Mouse (Mus musculus): ENCODE measurements around the gene Bicd2. TPM values are rescaled to one million over a fixed set of nuclear protein-coding genes. Genes with fewer than 3 reads are reported as not detected.
A peak's percentile ranks its signal among the peaks of the same experiment; 100 is the strongest.

Bicd2 gene
- polyA plus RNA-seq, 1 experiment from 2014 or later: 7.5 TPM

GRCm38 (mm10) chr13:49379301-49379700 lies 37.9 kb downstream of the Bicd2 start:
- Histone ChIP-seq H3K9me3 (replicated peaks) (no peaks in the 10 kb centered on the region), H3K27me3 (no peaks in the 10 kb centered on the region), H3K4me1 (replicated peaks) (peaks cover 6% of the 10 kb centered on the region; the same call in 1 of the 2 replicates), H3K36me3 (replicated peaks) (peaks cover 88% of the 10 kb centered on the region), H3K4me3 (replicated peaks) (no peak overlapping the region), H3K27ac (replicated peaks) (no peak overlapping the region), H3K9ac (no peak overlapping the region), H3K4me2 (no peak overlapping the region)
- 89% methylated on average over 20 of the region's 20 CpGs for WGBS (ENCODE audit: insufficient replicate concordance)
- no peak for ATAC-seq (ENCODE audit: insufficient read depth)

GRCm38 (mm10) chr13:49381230-49381629 lies 39.8 kb downstream of the Bicd2 start:
- Histone ChIP-seq H3K9me3 (replicated peaks) (no peaks in the 10 kb centered on the region), H3K27ac (replicated peaks) (no peak overlapping the region), H3K27me3 (no peaks in the 10 kb centered on the region), H3K4me3 (replicated peaks) (no peak overlapping the region), H3K36me3 (replicated peaks) (peaks cover 90% of the 10 kb centered on the region), H3K4me1 (replicated peaks) (peaks cover 6% of the 10 kb centered on the region; the same call in 1 of the 2 replicates), H3K4me2 (no peak overlapping the region), H3K9ac (no peak overlapping the region)
- 0 out of 2 replicates have a peak, but pooled peaks have one; percentile 23 for ATAC-seq (ENCODE audit: insufficient read depth)
- 22% methylated on average over 3 of the region's 3 CpGs for WGBS (ENCODE audit: insufficient replicate concordance)

DNA sequence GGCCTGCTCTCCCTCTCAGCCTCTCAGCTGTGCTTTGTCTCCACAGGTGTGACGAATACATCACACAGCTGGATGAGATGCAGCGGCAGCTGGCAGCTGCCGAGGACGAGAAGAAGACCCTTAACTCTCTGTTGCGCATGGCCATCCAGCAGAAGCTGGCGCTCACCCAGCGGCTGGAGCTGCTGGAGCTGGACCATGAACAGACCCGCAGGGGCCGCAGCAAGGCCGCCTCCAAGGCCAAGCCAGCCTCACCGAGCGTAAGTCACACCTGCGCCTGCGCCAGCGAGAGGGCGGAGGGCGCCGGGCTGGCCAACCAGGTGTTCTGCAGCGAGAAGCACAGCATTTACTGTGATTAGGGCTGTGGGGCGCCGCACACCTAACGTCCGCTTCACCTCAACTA lies 41.6 kb downstream of the Bicd2 start:
- WGBS (ENCODE audit: insufficient replicate concordance): 92% methylated on average over 23 of the region's 23 CpGs
- no peaks in the 10 kb centered on the region for H3K9me3 ChIP-seq (replicated peaks)
- H3K27me3 ChIP-seq: no peaks in the 10 kb centered on the region
- no peak overlapping the region for H3K27ac ChIP-seq (replicated peaks)
- no peak overlapping the region for H3K9ac ChIP-seq
- H3K4me2 ChIP-seq: no peak overlapping the region
- peaks cover 2% of the 10 kb centered on the region; the same call in 1 of the 2 replicates for H3K4me1 ChIP-seq (replicated peaks)
- no peak for ATAC-seq (ENCODE audit: insufficient read depth)
- H3K36me3 ChIP-seq (replicated peaks): peaks cover 79% of the 10 kb centered on the region
- no peak overlapping the region for H3K4me3 ChIP-seq (replicated peaks)

GRCm38 (mm10) chr13:49384751-49385463 lies 43.5 kb downstream of the Bicd2 start:
- H3K9me3 ChIP-seq (replicated peaks): no peaks in the 10 kb centered on the region
- H3K27me3 ChIP-seq: no peaks in the 10 kb centered on the region
- H3K36me3 ChIP-seq (replicated peaks): peaks cover 60% of the 10 kb centered on the region
- ATAC-seq (ENCODE audit: insufficient read depth): no peak
- H3K4me2 ChIP-seq: no peak overlapping the region
- H3K9ac ChIP-seq: no peak overlapping the region
- no peak overlapping the region for H3K4me3 ChIP-seq (replicated peaks)
- H3K4me1 ChIP-seq (replicated peaks): 0 out of 2 replicates have a peak, but pooled peaks cover 2% of the 10 kb centered on the region
- WGBS (ENCODE audit: insufficient replicate concordance): 77% methylated on average over 16 of the region's 16 CpGs
- no peak overlapping the region for H3K27ac ChIP-seq (replicated peaks)

DNA sequence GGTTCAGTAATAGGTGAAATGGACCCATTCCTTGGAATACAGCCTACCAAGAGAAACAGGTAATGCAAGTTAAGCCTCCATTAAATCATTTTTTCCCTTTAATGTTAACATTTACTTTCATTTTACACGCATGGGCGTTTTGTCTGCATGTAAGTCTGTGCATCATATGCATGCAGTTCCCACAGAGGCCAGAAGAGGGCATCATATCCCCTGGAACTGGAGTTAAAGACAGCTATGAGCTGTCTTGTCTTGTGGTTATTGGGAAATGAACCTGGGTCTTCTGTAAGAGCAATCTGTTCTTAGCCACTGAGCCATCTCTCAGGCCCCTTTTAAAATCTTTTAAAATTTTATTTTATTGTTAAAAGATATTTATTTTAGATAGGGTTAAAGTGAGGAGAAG lies 50.0 kb downstream of the Bicd2 start:
- Histone ChIP-seq H3K27me3 (no peaks in the 10 kb centered on the region), H3K4me1 (replicated peaks) (peaks cover 19% of the 10 kb centered on the region)

DNA sequence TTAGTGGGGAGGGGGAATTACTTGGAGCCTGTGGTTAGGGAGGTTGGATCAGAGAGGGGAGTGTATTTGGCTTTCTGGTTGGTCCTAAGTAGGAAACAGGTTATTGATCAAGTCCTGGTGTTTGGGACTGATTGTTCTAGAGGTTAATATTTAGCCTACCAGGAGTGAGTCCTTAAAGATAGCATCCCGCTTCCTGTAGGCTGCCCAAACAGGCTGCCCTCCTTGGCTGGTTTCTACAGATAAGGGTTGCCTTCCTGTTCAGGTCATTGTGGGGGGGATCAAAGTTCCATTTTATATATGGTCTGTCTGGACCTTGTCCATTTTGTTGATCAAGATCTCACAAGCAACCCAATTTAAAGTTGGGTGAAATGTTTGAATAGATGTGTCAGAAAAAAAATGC lies 52.2 kb downstream of the Bicd2 start:
- H3K9ac ChIP-seq: no peak overlapping the region
- H3K9me3 ChIP-seq (replicated peaks): no peaks in the 10 kb centered on the region
- no peaks in the 10 kb centered on the region for H3K27me3 ChIP-seq
- H3K4me2 ChIP-seq: no peak overlapping the region
- no peak for ATAC-seq (ENCODE audit: insufficient read depth)
- H3K4me3 ChIP-seq (replicated peaks): no peak overlapping the region
- peaks cover 19% of the 10 kb centered on the region for H3K4me1 ChIP-seq (replicated peaks)
- WGBS (ENCODE audit: insufficient replicate concordance): 22% methylated on average over 1 of the region's 1 CpGs
- H3K36me3 ChIP-seq (replicated peaks): no peaks in the 10 kb centered on the region
- no peak overlapping the region for H3K27ac ChIP-seq (replicated peaks)

More for the DNA sequence above, 50.0 kb downstream of the Bicd2 start:
- Histone ChIP-seq H3K9me3 (replicated peaks) (no peaks in the 10 kb centered on the region), H3K9ac (no peak overlapping the region), H3K36me3 (replicated peaks) (0 out of 2 replicates have a peak, but pooled peaks cover 5% of the 10 kb centered on the region), H3K27ac (replicated peaks) (no peak overlapping the region), H3K4me3 (replicated peaks) (no peak overlapping the region), H3K4me2 (no peak overlapping the region)
- ATAC-seq (ENCODE audit: insufficient read depth): no peak
- WGBS (ENCODE audit: insufficient replicate concordance): 92% methylated on average over 2 of the region's 2 CpGs

DNA sequence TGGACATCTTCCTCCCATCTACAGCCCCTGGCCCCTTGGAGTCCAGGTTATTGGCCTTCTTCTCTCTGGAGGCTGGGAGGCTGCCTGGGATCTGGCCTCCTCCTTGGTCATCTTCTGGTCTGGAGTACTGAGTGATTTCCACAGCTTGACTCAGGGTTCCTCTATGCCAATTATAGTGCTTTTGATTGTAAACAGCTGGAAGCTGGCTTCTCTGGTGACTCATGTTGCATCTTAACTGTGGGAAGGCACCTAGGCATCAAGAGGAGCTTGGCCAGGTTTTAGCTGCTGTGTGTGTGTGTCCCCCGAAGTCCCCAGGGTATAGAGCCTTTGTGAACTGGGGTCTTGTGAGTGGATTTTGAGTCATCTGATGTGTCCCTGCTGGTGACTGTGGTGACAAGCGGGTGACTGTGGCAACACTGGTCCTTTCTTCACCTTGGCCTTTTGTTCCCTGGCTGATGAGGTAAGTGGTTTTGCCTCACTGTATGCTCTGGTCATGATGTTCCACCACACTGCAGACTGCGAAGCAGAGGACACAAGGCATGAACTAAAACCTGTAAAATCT lies 53.6 kb downstream of the Bicd2 start:
- H3K27ac ChIP-seq (replicated peaks): no peak overlapping the region
- 70% methylated on average over 3 of the region's 3 CpGs for WGBS (ENCODE audit: insufficient replicate concordance)

DNA sequence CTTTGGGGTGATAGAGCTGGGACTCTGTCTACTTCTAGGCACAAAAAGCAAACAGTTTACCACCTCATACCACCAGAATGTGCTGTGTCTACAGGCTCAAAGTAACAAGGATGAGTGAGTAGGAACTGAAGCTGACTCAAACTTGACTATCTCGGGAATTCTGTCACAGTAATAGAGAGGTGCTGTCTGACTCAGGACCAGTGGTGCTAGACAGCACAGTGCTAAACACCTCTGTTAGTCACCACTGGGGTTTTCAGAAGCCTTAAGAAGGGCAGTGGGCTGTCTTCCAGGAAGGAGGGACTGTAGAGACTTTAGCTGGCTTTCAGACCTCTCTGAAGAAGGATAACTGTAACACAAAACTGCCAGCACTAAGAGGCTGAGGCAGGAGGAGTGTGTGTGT lies 55.4 kb downstream of the Bicd2 start:
- Histone ChIP-seq H3K9ac (no peak overlapping the region), H3K4me3 (replicated peaks) (no peak overlapping the region), H3K27ac (replicated peaks) (no peak overlapping the region), H3K4me2 (no peak overlapping the region), H3K27me3 (no peaks in the 10 kb centered on the region), H3K9me3 (replicated peaks) (no peaks in the 10 kb centered on the region), H3K4me1 (replicated peaks) (peaks cover 19% of the 10 kb centered on the region), H3K36me3 (replicated peaks) (no peaks in the 10 kb centered on the region)
- no peak for ATAC-seq (ENCODE audit: insufficient read depth)
- 40% methylated on average over 1 of the region's 1 CpGs for WGBS (ENCODE audit: insufficient replicate concordance)

More for the DNA sequence above, 53.6 kb downstream of the Bicd2 start:
- no peaks in the 10 kb centered on the region for H3K9me3 ChIP-seq (replicated peaks)
- H3K4me2 ChIP-seq: no peak overlapping the region
- H3K9ac ChIP-seq: no peak overlapping the region
- ATAC-seq (ENCODE audit: insufficient read depth): no peak
- no peak overlapping the region for H3K4me3 ChIP-seq (replicated peaks)
- H3K4me1 ChIP-seq (replicated peaks): peaks cover 19% of the 10 kb centered on the region
- no peaks in the 10 kb centered on the region for H3K27me3 ChIP-seq
- H3K36me3 ChIP-seq (replicated peaks): no peaks in the 10 kb centered on the region

DNA sequence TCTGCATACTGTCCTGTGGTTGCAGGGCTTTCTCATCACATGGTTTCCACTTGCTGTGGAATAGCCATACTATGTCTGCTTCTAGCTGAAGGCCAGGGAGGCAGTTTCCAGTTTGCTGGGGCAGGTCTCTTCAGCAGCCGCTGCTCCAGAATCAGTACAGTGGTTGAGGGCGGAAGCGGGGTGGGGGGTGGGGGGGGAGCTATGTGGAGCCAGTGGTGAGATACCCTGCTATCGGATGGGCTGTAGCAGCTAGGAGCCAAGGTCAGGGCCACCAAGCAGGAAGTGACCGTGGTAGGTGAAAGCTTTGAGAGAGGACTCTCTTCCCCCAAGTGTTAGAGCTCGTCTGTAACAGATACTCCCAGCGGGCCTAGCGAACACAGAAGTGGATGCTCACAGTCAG lies 56.8 kb downstream of the Bicd2 start:
- no peaks in the 10 kb centered on the region for H3K36me3 ChIP-seq (replicated peaks)
- H3K4me3 ChIP-seq (replicated peaks): no peak overlapping the region
- 44% methylated on average over 8 of the region's 8 CpGs for WGBS (ENCODE audit: insufficient replicate concordance)
- H3K27me3 ChIP-seq: no peaks in the 10 kb centered on the region
- no peak overlapping the region for H3K27ac ChIP-seq (replicated peaks)
- peaks cover 13% of the 10 kb centered on the region for H3K4me1 ChIP-seq (replicated peaks)
- H3K9me3 ChIP-seq (replicated peaks): no peaks in the 10 kb centered on the region
- no peak for ATAC-seq (ENCODE audit: insufficient read depth)
- H3K4me2 ChIP-seq: no peak overlapping the region
- H3K9ac ChIP-seq: no peak overlapping the region

GRCm38 (mm10) chr13:49400139-49400538 lies 58.8 kb downstream of the Bicd2 start:
- no peaks in the 10 kb centered on the region for H3K9me3 ChIP-seq (replicated peaks)
- H3K27ac ChIP-seq (replicated peaks): no peak overlapping the region
- H3K36me3 ChIP-seq (replicated peaks): no peaks in the 10 kb centered on the region
- no peak overlapping the region for H3K9ac ChIP-seq
- WGBS (ENCODE audit: insufficient replicate concordance): 53% methylated on average over 6 of the region's 6 CpGs
- ATAC-seq (ENCODE audit: insufficient read depth): no peak
- no peak overlapping the region for H3K4me2 ChIP-seq
- no peak overlapping the region for H3K4me3 ChIP-seq (replicated peaks)
- H3K4me1 ChIP-seq (replicated peaks): peaks cover 5% of the 10 kb centered on the region; the same call in 1 of the 2 replicates
- H3K27me3 ChIP-seq: no peaks in the 10 kb centered on the region

- Histone ChIP-seq H3K9ac (no peak overlapping the region), H3K4me3 (replicated peaks) (no peak overlapping the region), H3K27me3 (no peaks in the 10 kb centered on the region), H3K4me2 (no peak overlapping the region), H3K9me3 (replicated peaks) (no peaks in the 10 kb centered on the region), H3K36me3 (replicated peaks) (no peaks in the 10 kb centered on the region), H3K4me1 (replicated peaks) (no peaks in the 10 kb centered on the region), H3K27ac (replicated peaks) (no peak overlapping the region)
- 38% methylated on average over 2 of the region's 2 CpGs for WGBS (ENCODE audit: insufficient replicate concordance)
- ATAC-seq (ENCODE audit: insufficient read depth): no peak
Observed at GRCm38 (mm10) chr13:49402628-49403027, 61.2 kb downstream of the Bicd2 start.

All from liver, embryonic 15.5 days (tissue).